Mouse (Mus musculus) megakaryocyte progenitor cell, adult 5-6 weeks (primary cell): ENCODE results near the gene Stk33. TPM values are rescaled to one million over a fixed set of nuclear protein-coding genes. Genes with fewer than 3 reads are reported as not detected.

Experiments
- ATAC-seq: replicated peaks from 2 replicates; pipeline ENCODE4 v1.8.0; 2016; ENCODE audit warnings: mild to moderate bottlenecking, moderate TSS enrichment, inconsistent platforms; ENCODE audit not compliant: poor library complexity
- total RNA-seq, 2 experiments: library from RNA; stranded (forward) in 1 of 2; stranded (reverse) in 1 of 2; fragments of 157-497, 149-512 nt in 1 of 2; fragments of 200-1000 nt in 1 of 2; gene quantifications; 2 replicates each; pipeline versions ENCODE4 v1.2.3 to v1.2.4; 2015 to 2017

Stk33 gene
- total RNA-seq, 2 experiments from 2014 or later = not detected

DNA sequence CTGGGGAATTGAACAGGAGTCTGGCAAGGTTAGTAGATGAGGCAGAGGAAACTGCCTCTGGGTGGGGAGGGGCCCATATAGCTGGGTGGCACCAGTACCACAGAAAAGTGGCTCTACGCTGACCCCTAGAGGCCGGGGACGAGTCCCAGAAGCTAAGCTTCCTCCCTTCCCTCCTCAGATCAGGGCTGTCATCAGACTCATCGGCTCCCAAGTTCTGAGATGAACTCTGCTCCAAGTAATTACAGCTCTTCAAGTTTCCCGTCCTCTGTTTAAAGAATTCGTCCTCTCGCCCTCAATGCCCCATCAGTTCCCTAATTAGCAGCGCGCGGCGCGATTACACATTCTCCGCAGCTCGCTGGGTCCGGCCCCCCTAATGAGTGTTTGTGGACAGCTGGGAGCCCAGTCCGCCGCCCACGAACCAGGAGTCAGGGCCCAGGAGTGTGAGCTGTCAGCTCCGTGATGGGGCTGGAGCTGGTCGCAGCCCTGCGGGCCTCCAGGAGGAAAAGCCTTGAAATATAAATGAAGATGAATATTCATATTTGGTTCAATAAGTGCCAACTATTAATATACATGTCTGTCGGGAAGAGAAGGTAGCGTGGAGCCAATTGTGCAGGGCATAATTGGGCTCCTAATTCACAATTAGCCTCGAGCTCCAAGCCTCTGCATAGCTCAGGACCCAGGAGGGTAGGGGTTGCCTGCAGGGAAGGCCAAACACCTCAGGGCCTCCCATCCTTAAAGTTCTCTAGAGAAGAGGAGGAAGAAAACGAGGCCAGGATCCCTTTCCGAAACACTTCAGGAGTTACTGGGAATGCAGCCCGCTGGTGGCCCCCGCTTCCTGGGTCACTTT lies 183.2 kb downstream of the Stk33 start:
- peak; percentile 92 for ATAC-seq

DNA sequence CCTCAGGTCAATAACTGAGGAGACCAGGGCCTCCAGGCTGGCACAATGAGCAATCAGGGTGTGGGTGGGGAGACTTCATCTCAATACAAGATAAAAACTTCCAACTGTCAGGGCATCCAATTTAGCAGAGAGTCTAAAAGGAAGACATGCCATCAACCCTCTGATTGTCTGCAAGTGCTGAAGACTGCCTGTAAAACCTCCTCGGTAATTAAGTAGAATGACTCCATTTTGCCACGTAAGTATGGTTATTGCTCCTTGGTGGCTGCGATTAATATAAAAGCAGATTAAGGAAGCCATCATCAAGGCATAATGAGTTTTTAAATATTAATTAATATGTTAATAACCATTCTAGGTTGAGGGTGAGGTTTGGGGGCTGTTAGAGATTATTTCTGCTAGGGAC lies 187.5 kb downstream of the Stk33 start:
- ATAC-seq = no peak

DNA sequence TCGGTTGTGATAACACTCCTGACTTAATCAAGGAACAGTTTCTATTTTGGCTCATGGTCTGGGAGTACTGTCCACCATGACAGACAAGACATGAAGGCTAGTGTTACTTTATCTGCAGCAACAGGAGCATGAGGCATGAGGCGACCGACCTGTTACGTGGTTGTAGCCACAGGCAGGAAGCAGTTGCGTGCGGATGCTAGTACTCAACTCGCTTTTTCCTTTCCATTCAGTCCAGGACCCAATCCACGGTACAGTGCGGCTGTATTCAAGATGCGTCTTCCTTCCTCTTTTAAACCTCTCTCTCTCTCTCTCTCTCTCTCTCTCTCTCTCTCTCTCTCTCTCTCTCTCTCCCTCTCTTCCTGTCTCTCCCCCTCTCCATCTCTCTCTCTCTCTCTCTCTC lies 194.1 kb downstream of the Stk33 start:
- peak; percentile 77 for ATAC-seq

DNA sequence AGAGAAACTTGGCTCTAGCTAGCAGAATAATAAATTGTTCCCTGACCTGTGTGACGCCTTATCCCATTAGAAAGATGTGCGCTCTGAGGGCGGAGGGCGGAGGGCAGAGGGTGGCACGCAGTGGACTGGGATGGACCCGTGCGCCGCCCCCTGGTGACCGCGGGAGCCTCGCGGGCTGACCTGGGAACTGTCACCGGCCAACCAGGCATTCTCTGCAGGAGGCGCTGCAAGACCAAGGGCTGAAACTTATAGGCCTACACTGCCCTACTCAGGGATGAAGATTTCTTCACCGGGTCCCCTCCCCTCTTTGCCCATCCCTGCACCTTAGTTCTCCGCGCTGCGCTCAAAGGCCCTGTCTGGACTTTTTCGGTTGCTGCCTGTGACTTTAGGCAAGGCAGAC lies 197.6 kb downstream of the Stk33 start:
- 0 out of 2 replicates have a peak, but pooled peaks have one; percentile 27 for ATAC-seq

- ATAC-seq = no peak
Measured at GRCm38 (mm10) chr7:109239346-109239745, 199.5 kb downstream of the Stk33 start.

- ATAC-seq = no peak
Measured at GRCm38 (mm10) chr7:109238724-109239123, 200.2 kb downstream of the Stk33 start.

- ATAC-seq = no peak
Measured at GRCm38 (mm10) chr7:109234882-109235640, 203.8 kb downstream of the Stk33 start.

GRCm38 (mm10) chr7:109234476-109234875 lies 204.4 kb downstream of the Stk33 start:
- no peak for ATAC-seq

DNA sequence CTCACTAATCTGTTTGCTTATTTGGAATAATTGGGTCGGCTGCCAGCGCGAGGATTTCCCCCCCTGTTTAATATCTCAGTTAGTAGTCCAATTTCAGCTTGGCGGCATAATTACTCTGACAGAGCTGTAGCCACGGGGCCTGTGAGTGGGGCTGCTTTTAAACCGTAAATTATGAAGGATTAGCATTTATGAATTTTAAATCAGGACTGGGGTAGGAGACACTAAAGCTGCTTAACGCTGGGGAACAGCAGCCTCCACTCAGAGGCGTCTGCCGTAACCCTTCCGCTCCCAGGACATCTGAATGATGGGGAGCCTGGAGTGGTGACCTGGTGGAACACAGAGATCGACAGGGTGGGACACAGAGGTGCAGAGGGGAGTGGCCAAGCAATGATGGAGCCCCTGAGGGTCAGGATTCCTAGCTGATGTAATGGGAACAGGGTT lies 207.0 kb downstream of the Stk33 start:
- no peak for ATAC-seq

DNA sequence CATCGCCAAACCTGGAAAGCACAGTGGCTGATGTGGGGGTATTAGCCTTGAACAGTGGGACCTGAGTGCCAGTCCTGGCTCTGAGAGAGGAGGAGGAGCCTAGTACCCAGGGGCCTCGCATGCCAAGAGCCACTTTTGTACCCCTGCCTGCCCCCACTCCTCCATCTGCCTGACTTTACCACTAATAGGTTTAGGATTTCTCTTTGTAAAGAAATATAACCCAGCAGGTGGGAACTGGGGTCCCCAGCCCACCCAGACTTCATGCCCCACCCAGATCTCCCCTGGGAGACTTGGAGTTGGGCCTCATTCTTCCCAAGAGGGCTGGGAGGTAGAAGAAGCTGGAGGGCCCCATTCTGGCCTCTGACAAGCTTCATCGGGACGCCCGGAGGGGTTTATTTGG lies 207.6 kb downstream of the Stk33 start:
- no peak for ATAC-seq

DNA sequence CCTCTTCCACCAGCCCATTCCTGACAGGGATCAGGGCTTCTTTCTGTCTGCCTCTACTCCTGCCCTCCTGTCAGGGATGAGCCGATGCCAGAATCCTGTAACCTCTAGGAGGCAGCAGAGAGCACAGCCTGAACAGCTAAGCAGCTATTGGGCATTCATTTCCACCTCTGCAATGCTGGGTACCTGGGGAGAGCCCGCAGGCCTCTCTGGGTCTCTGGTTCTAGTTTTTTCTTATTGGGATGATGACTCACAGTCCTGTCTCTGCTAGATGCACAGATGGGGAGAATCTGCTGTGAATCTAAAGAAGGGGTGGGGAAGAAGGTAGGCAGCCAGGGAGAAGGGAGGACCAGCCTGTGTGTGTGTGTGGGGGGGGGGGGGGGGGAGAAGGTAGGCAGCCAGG lies 208.1 kb downstream of the Stk33 start:
- ATAC-seq = peak; percentile 92

Other genes with a start within 250 kb of the Stk33 start
- gene Trim66, start 69.1 kb upstream of the Stk33 start, total RNA-seq (2015) = 0.15 and 0.22 TPM in 2 replicates
- gene Trim66, start 69.1 kb upstream of the Stk33 start, total RNA-seq (2017) = 0.03 TPM in 1 of 2 replicates, not detected in the other
- gene Rpl27a, start 80.1 kb upstream of the Stk33 start, total RNA-seq (2015) = 616 and 680 TPM in 2 replicates
- gene Rpl27a, start 80.1 kb upstream of the Stk33 start, total RNA-seq (2017) = 869 and 1,010 TPM in 2 replicates